Mouse (Mus musculus) gastrocnemius, postnatal 4 days (tissue): ENCODE results near the gene Cacng4. TPM values are rescaled to one million over a fixed set of nuclear protein-coding genes. Genes with fewer than 3 reads are reported as not detected.

Source experiments
- total RNA-seq, 2 experiments: library from RNA; stranded (reverse); gene quantifications; 2 replicates each; pipeline ENCODE4 v1.2.3; 2021

Gene Cacng4
- total RNA-seq, 2 experiments from 2014 or later = 0.96 to 1.2 TPM

Other genes with a start within 250 kb of the Cacng4 start
- 10 to 100 TPM; 26.1 to 28.8 TPM for gene Helz, start 246.6 kb downstream of the Cacng4 start, total RNA-seq
- 100 to 1,000 TPM; 398 to 455 TPM for gene Cacng1, start 78.0 kb downstream of the Cacng4 start, total RNA-seq
- gene Cacng5, start 120.5 kb upstream of the Cacng4 start, total RNA-seq = under 1 TPM; 0.22 to 0.26 TPM